Mouse (Mus musculus): ENCODE results near the gene Cacna2d3.

Gene Cacna2d3

DNA sequence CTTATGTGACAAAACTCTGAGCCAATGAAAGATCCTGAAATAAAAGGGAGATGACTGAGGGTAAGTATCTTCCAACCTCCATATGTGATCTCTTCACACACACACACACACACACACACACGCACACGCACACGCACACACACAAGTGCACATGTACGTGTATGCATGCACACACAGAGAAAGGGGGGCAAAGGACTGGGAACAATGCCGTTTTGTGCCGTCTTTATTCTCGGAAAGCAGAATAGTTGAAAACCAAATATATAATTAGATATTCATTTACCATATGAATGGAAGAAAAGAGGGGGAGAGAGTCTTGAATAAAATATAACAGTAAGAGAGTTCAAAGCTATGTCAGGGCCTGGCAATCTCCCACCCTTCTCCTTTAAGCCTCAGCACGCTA, 163.2 kb downstream of the Cacna2d3 start:
- Histone ChIP-seq H3K9me3 (ENCODE audit: low read length) (no peaks in the 10 kb centered on the region), H3K4me3 (replicated peaks; ENCODE audit: low read length) (no peak overlapping the region), H3K4me1 (replicated peaks; ENCODE audit: low read depth, low read length) (no peaks in the 10 kb centered on the region), H3K27me3 (ENCODE audit: insufficient read depth, low read length) (no peaks in the 10 kb centered on the region), H3K36me3 (ENCODE audit: insufficient read depth, low read length) (no peaks in the 10 kb centered on the region)
- TF ChIP-seq CTCF (conservative IDR thresholded peaks at IDR 0.05; ENCODE audit: low read length) (no peak), POU5F1 (IDR thresholded peaks at IDR 0.05; ENCODE audit: borderline replicate concordance, low read length) (no peak), NANOG (IDR thresholded peaks at IDR 0.05; ENCODE audit: borderline replicate concordance, low read length) (no peak)

GRCm38 (mm10) chr14:29556152-29556551, 165.5 kb downstream of the Cacna2d3 start:
- Histone ChIP-seq H3K4me3 (replicated peaks; ENCODE audit: low read length) (no peak overlapping the region), H3K36me3 (ENCODE audit: insufficient read depth, low read length) (no peaks in the 10 kb centered on the region), H3K9me3 (ENCODE audit: low read length) (no peaks in the 10 kb centered on the region), H3K4me1 (replicated peaks; ENCODE audit: low read depth, low read length) (no peaks in the 10 kb centered on the region), H3K27me3 (ENCODE audit: insufficient read depth, low read length) (no peaks in the 10 kb centered on the region)
- TF ChIP-seq CTCF (conservative IDR thresholded peaks at IDR 0.05; ENCODE audit: low read length) (no peak), POU5F1 (IDR thresholded peaks at IDR 0.05; ENCODE audit: borderline replicate concordance, low read length) (no peak), NANOG (IDR thresholded peaks at IDR 0.05; ENCODE audit: borderline replicate concordance, low read length) (no peak)

- Histone ChIP-seq H3K4me1 (replicated peaks; ENCODE audit: low read depth, low read length) (no peaks in the 10 kb centered on the region), H3K36me3 (ENCODE audit: insufficient read depth, low read length) (no peaks in the 10 kb centered on the region), H3K4me3 (replicated peaks; ENCODE audit: low read length) (no peak overlapping the region), H3K27me3 (ENCODE audit: insufficient read depth, low read length) (no peaks in the 10 kb centered on the region), H3K9me3 (ENCODE audit: low read length) (0 out of 2 replicates have a peak, but pooled peaks cover 1% of the 10 kb centered on the region)
- TF ChIP-seq NANOG (IDR thresholded peaks at IDR 0.05; ENCODE audit: borderline replicate concordance, low read length) (no peak), POU5F1 (IDR thresholded peaks at IDR 0.05; ENCODE audit: borderline replicate concordance, low read length) (no peak), CTCF (conservative IDR thresholded peaks at IDR 0.05; ENCODE audit: low read length) (no peak)
Measured at GRCm38 (mm10) chr14:29552471-29552870, 169.2 kb downstream of the Cacna2d3 start.

DNA sequence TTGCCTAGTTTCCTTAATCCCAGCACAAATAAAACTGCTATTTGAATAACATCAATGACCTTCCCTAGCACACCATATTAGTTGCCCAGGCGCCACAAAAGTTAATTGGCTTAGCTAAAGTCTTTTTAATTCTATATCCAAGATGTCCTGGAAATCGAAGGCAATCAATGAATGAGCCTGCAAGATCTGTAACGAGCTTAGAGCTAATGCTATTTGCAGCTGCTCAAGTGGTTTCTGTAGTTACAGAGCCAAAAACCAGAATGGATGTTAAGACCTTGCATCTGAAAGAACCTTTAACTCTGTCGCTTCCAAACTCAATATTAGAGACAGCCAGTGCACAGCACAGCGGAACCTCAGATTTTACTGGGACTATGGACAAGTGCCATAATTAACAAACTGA, 173.0 kb downstream of the Cacna2d3 start:
- Histone ChIP-seq H3K36me3 (ENCODE audit: insufficient read depth, low read length) (no peaks in the 10 kb centered on the region), H3K9me3 (ENCODE audit: low read length) (peaks cover 29% of the 10 kb centered on the region), H3K4me1 (replicated peaks; ENCODE audit: low read depth, low read length) (no peaks in the 10 kb centered on the region), H3K4me3 (replicated peaks; ENCODE audit: low read length) (no peak overlapping the region), H3K27me3 (ENCODE audit: insufficient read depth, low read length) (no peaks in the 10 kb centered on the region)
- TF ChIP-seq CTCF (conservative IDR thresholded peaks at IDR 0.05; ENCODE audit: low read length) (no peak), NANOG (IDR thresholded peaks at IDR 0.05; ENCODE audit: borderline replicate concordance, low read length) (no peak), POU5F1 (IDR thresholded peaks at IDR 0.05; ENCODE audit: borderline replicate concordance, low read length) (no peak)

DNA sequence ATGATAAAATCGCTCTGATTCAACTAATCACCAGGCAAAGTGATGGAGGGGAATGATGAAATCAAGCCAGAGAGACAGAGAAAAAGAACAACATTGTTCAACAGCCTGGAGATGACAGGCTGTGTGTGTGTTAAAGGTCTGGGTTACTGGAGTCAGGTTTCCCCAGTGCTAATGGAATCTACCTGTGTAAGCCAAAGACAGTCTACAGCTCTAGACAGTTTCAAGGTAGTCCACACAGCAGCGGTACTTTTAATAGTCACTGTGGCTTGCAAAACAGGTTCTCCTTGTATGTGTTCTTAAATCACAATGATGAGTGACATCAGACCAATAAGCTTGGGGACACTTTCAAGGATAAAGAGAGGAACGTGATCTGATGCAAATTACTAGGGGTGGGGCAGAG, 191.1 kb downstream of the Cacna2d3 start:
- TF ChIP-seq NANOG (IDR thresholded peaks at IDR 0.05; ENCODE audit: borderline replicate concordance, low read length) (no peak), POU5F1 (IDR thresholded peaks at IDR 0.05; ENCODE audit: borderline replicate concordance, low read length) (no peak), CTCF (conservative IDR thresholded peaks at IDR 0.05; ENCODE audit: low read length) (no peak)
- Histone ChIP-seq H3K4me1 (replicated peaks; ENCODE audit: low read depth, low read length) (no peaks in the 10 kb centered on the region), H3K27me3 (ENCODE audit: insufficient read depth, low read length) (no peaks in the 10 kb centered on the region), H3K4me3 (replicated peaks; ENCODE audit: low read length) (no peak overlapping the region), H3K9me3 (ENCODE audit: low read length) (no peaks in the 10 kb centered on the region), H3K36me3 (ENCODE audit: insufficient read depth, low read length) (no peaks in the 10 kb centered on the region)

GRCm38 (mm10) chr14:29528696-29529095, 193.0 kb downstream of the Cacna2d3 start:
- TF ChIP-seq CTCF (conservative IDR thresholded peaks at IDR 0.05; ENCODE audit: low read length) (no peak), POU5F1 (IDR thresholded peaks at IDR 0.05; ENCODE audit: borderline replicate concordance, low read length) (no peak), NANOG (IDR thresholded peaks at IDR 0.05; ENCODE audit: borderline replicate concordance, low read length) (no peak)
- H3K4me3 ChIP-seq (replicated peaks; ENCODE audit: low read length) = no peak overlapping the region
- H3K27me3 ChIP-seq (ENCODE audit: insufficient read depth, low read length) = no peaks in the 10 kb centered on the region
- H3K36me3 ChIP-seq (ENCODE audit: insufficient read depth, low read length) = no peaks in the 10 kb centered on the region
- H3K9me3 ChIP-seq (ENCODE audit: low read length) = no peaks in the 10 kb centered on the region
- H3K4me1 ChIP-seq (replicated peaks; ENCODE audit: low read depth, low read length) = no peaks in the 10 kb centered on the region

- H3K36me3 ChIP-seq (ENCODE audit: insufficient read depth, low read length) = no peaks in the 10 kb centered on the region
- no peaks in the 10 kb centered on the region for H3K27me3 ChIP-seq (ENCODE audit: insufficient read depth, low read length)
- no peaks in the 10 kb centered on the region for H3K9me3 ChIP-seq (ENCODE audit: low read length)
- H3K4me3 ChIP-seq (replicated peaks; ENCODE audit: low read length) = no peak overlapping the region
- H3K4me1 ChIP-seq (replicated peaks; ENCODE audit: low read depth, low read length) = no peaks in the 10 kb centered on the region
- TF ChIP-seq CTCF (conservative IDR thresholded peaks at IDR 0.05; ENCODE audit: low read length) (no peak), NANOG (IDR thresholded peaks at IDR 0.05; ENCODE audit: borderline replicate concordance, low read length) (no peak), POU5F1 (IDR thresholded peaks at IDR 0.05; ENCODE audit: borderline replicate concordance, low read length) (no peak)
Measured at GRCm38 (mm10) chr14:29519751-29520669, 201.7 kb downstream of the Cacna2d3 start.

DNA sequence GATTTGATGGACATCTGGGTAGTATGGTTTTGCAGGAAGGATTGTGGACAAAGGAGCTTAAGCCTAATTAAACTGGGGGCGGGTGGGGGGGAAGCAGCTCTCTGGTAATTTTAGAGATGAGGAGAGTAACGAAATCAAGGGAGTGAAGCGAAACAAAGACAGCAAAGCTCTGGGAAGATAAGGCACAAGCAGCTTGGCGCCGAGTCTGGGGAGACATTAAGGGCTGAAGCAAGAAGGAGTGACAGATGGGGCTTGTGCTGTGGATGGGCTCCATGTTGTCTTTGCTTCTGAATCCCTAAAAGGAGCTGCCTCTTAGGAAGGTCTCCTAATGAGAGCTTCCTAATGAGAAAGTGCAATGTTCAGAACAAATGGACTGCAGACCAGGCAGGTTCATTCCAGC, 219.0 kb downstream of the Cacna2d3 start:
- Histone ChIP-seq H3K4me3 (replicated peaks; ENCODE audit: low read length) (no peak overlapping the region), H3K9me3 (ENCODE audit: low read length) (no peaks in the 10 kb centered on the region)

More for the DNA sequence above, 219.0 kb downstream of the Cacna2d3 start:
- Histone ChIP-seq H3K4me1 (replicated peaks; ENCODE audit: low read depth, low read length) (no peaks in the 10 kb centered on the region), H3K27me3 (ENCODE audit: insufficient read depth, low read length) (no peaks in the 10 kb centered on the region), H3K36me3 (ENCODE audit: insufficient read depth, low read length) (no peaks in the 10 kb centered on the region)
- TF ChIP-seq POU5F1 (IDR thresholded peaks at IDR 0.05; ENCODE audit: borderline replicate concordance, low read length) (no peak), CTCF (conservative IDR thresholded peaks at IDR 0.05; ENCODE audit: low read length) (no peak), NANOG (IDR thresholded peaks at IDR 0.05; ENCODE audit: borderline replicate concordance, low read length) (no peak)

Data from E14TG2a.4 (cell line).